Mouse (Mus musculus): Measurements from ENCODE around the gene Ap4b1. TPM values are rescaled to one million over a fixed set of nuclear protein-coding genes. Genes with fewer than 3 reads are reported as not detected.
"Not testable (repeated sequence)": the region's sequence is repeated elsewhere in the genome, so short reads cannot be mapped to it uniquely, and the experiment has no call there.

Ap4b1 gene
- polyA plus RNA-seq, 1 experiment from 2014 or later, result 21.7 TPM

- H3K9me3 ChIP-seq, result no peaks in the 10 kb centered on the region
- H3K9ac ChIP-seq, result no peak overlapping the region
- WGBS, result 70% methylated on average over 10 of the region's 10 CpGs
- peak overlapping the region; percentile 58 for H3K27ac ChIP-seq
- H3K36me3 ChIP-seq, result peaks cover 25% of the 10 kb centered on the region
- H3K27me3 ChIP-seq, result no peaks in the 10 kb centered on the region
- no peak overlapping the region for H3K4me2 ChIP-seq
- ATAC-seq (ENCODE audit: insufficient number of reproducible peaks, low FRiP score, low TSS enrichment, low read depth), result peak; percentile 78
- H3K4me3 ChIP-seq, result no peak overlapping the region
- H3K4me1 ChIP-seq, result no peaks in the 10 kb centered on the region
Measured at GRCm38 (mm10) chr3:103801631-103802531, 7.4 kb upstream of the Ap4b1 start.

- Histone ChIP-seq H3K27me3 (no peaks in the 10 kb centered on the region), H3K9ac (no peak overlapping the region), H3K4me2 (no peak overlapping the region), H3K4me1 (0 out of 2 replicates have a peak, but pooled peaks cover under 1% of the 10 kb centered on the region), H3K9me3 (no peaks in the 10 kb centered on the region), H3K36me3 (peaks cover 27% of the 10 kb centered on the region), H3K27ac (no peak overlapping the region), H3K4me3 (no peak overlapping the region)
- ATAC-seq (ENCODE audit: insufficient number of reproducible peaks, low FRiP score, low TSS enrichment, low read depth), result no peak
- WGBS, result 78% methylated on average over 8 of the region's 8 CpGs
Measured at GRCm38 (mm10) chr3:103802861-103803260, 6.5 kb upstream of the Ap4b1 start.

GRCm38 (mm10) chr3:103805671-103806070 is 3.6 kb upstream of the Ap4b1 start:
- Histone ChIP-seq H3K27me3 (no peaks in the 10 kb centered on the region), H3K9me3 (no peaks in the 10 kb centered on the region), H3K36me3 (peaks cover 27% of the 10 kb centered on the region), H3K27ac (no peak overlapping the region), H3K4me2 (no peak overlapping the region), H3K4me1 (peaks cover 9% of the 10 kb centered on the region; the same call in 1 of the 2 replicates), H3K4me3 (no peak overlapping the region), H3K9ac (no peak overlapping the region)
- ATAC-seq (ENCODE audit: insufficient number of reproducible peaks, low FRiP score, low TSS enrichment, low read depth), result no peak
- WGBS, result 80% methylated on average over 1 of the region's 1 CpGs

- 3% methylated on average over 14 of the region's 14 CpGs for WGBS
- Histone ChIP-seq H3K4me2 (peak overlapping the region; percentile 48), H3K4me3 (peak overlapping the region; percentile 78), H3K9ac (peak overlapping the region; percentile 65), H3K4me1 (peaks cover 9% of the 10 kb centered on the region; the same call in 1 of the 2 replicates), H3K36me3 (peaks cover 21% of the 10 kb centered on the region), H3K27me3 (no peaks in the 10 kb centered on the region), H3K27ac (peak overlapping the region; percentile 90), H3K9me3 (no peaks in the 10 kb centered on the region)
- ATAC-seq (ENCODE audit: insufficient number of reproducible peaks, low FRiP score, low TSS enrichment, low read depth), result 0 out of 2 replicates have a peak, but pooled peaks have one; percentile 26
Measured at GRCm38 (mm10) chr3:103809799-103810150, 455 bp downstream of the Ap4b1 start.

- WGBS, result 84% methylated on average over 6 of the region's 6 CpGs
- Histone ChIP-seq H3K4me3 (no peak overlapping the region), H3K36me3 (peaks cover 28% of the 10 kb centered on the region), H3K27me3 (no peaks in the 10 kb centered on the region), H3K4me1 (peaks cover 9% of the 10 kb centered on the region; the same call in 1 of the 2 replicates), H3K4me2 (no peak overlapping the region), H3K27ac (no peak overlapping the region), H3K9ac (no peak overlapping the region), H3K9me3 (no peaks in the 10 kb centered on the region)
- ATAC-seq (ENCODE audit: insufficient number of reproducible peaks, low FRiP score, low TSS enrichment, low read depth), result no peak
Measured at GRCm38 (mm10) chr3:103810967-103811366, 1.6 kb downstream of the Ap4b1 start.

- no peak for ATAC-seq (ENCODE audit: insufficient number of reproducible peaks, low FRiP score, low TSS enrichment, low read depth)
- H3K27me3 ChIP-seq, result no peaks in the 10 kb centered on the region
- H3K4me3 ChIP-seq, result no peak overlapping the region
- no peaks in the 10 kb centered on the region for H3K9me3 ChIP-seq
- H3K27ac ChIP-seq, result no peak overlapping the region
- peaks cover 9% of the 10 kb centered on the region for H3K36me3 ChIP-seq
- no peak overlapping the region for H3K4me2 ChIP-seq
- no peaks in the 10 kb centered on the region for H3K4me1 ChIP-seq
- H3K9ac ChIP-seq, result no peak overlapping the region
Measured at GRCm38 (mm10) chr3:103827548-103827947, 18.2 kb downstream of the Ap4b1 start.

- Histone ChIP-seq H3K4me2 (no peak overlapping the region), H3K9me3 (no peaks in the 10 kb centered on the region), H3K36me3 (no peaks in the 10 kb centered on the region), H3K27ac (no peak overlapping the region), H3K27me3 (no peaks in the 10 kb centered on the region), H3K9ac (no peak overlapping the region), H3K4me3 (no peak overlapping the region), H3K4me1 (no peaks in the 10 kb centered on the region)
- no peak for ATAC-seq (ENCODE audit: insufficient number of reproducible peaks, low FRiP score, low TSS enrichment, low read depth)
- 78% methylated on average over 3 of the region's 3 CpGs for WGBS
Measured at GRCm38 (mm10) chr3:103829036-103829435, 19.7 kb downstream of the Ap4b1 start.

GRCm38 (mm10) chr3:103830681-103831080 is 21.4 kb downstream of the Ap4b1 start:
- WGBS, result 57% methylated on average over 1 of the region's 1 CpGs
- ATAC-seq (ENCODE audit: insufficient number of reproducible peaks, low FRiP score, low TSS enrichment, low read depth), result not testable (repeated sequence)

GRCm38 (mm10) chr3:103831146-103831545 is 21.8 kb downstream of the Ap4b1 start:
- no peaks in the 10 kb centered on the region for H3K4me1 ChIP-seq
- no peaks in the 10 kb centered on the region for H3K27me3 ChIP-seq
- H3K9me3 ChIP-seq, result no peaks in the 10 kb centered on the region
- no peak overlapping the region for H3K4me2 ChIP-seq
- H3K9ac ChIP-seq, result no peak overlapping the region
- no peak overlapping the region for H3K4me3 ChIP-seq
- WGBS, result 65% methylated on average over 7 of the region's 7 CpGs
- H3K27ac ChIP-seq, result no peak overlapping the region
- no peak for ATAC-seq (ENCODE audit: insufficient number of reproducible peaks, low FRiP score, low TSS enrichment, low read depth)
- H3K36me3 ChIP-seq, result no peaks in the 10 kb centered on the region

More at GRCm38 (mm10) chr3:103830681-103831080, 21.4 kb downstream of the Ap4b1 start:
- not testable (repeated sequence) for H3K4me1 ChIP-seq, H3K9me3 ChIP-seq, H3K9ac ChIP-seq, H3K4me3 ChIP-seq, H3K27me3 ChIP-seq, H3K27ac ChIP-seq, H3K36me3 ChIP-seq, H3K4me2 ChIP-seq

GRCm38 (mm10) chr3:103832426-103832825 is 23.1 kb downstream of the Ap4b1 start, which contains the start of gene Bcl2l15:
Bcl2l15 (plus strand) TSS chr3:103832601.
- no peaks in the 10 kb centered on the region for H3K9me3 ChIP-seq
- H3K4me2 ChIP-seq, result no peak within 1 kb of the TSS
- H3K27ac ChIP-seq, result no peak within 1 kb of the TSS
- H3K36me3 ChIP-seq, result no peaks in the 10 kb centered on the region
- no peak for ATAC-seq (ENCODE audit: insufficient number of reproducible peaks, low FRiP score, low TSS enrichment, low read depth)
- H3K4me3 ChIP-seq, result no peak within 1 kb of the TSS
- H3K9ac ChIP-seq, result no peak within 1 kb of the TSS
- H3K4me1 ChIP-seq, result no peaks in the 10 kb centered on the region
- no peaks in the 10 kb centered on the region for H3K27me3 ChIP-seq

GRCm38 (mm10) chr3:103834001-103834400 is 24.7 kb downstream of the Ap4b1 start:
- Histone ChIP-seq H3K9ac (no peak overlapping the region), H3K4me1 (no peaks in the 10 kb centered on the region), H3K4me3 (no peak overlapping the region), H3K27me3 (no peaks in the 10 kb centered on the region), H3K36me3 (no peaks in the 10 kb centered on the region), H3K27ac (no peak overlapping the region), H3K9me3 (no peaks in the 10 kb centered on the region), H3K4me2 (no peak overlapping the region)
- WGBS, result 92% methylated on average over 2 of the region's 2 CpGs
- ATAC-seq (ENCODE audit: insufficient number of reproducible peaks, low FRiP score, low TSS enrichment, low read depth), result no peak

- ATAC-seq (ENCODE audit: insufficient number of reproducible peaks, low FRiP score, low TSS enrichment, low read depth), result no peak
- H3K4me3 ChIP-seq, result no peak overlapping the region
- H3K27me3 ChIP-seq, result no peaks in the 10 kb centered on the region
- no peaks in the 10 kb centered on the region for H3K9me3 ChIP-seq
- 63% methylated on average over 6 of the region's 6 CpGs for WGBS
- no peak overlapping the region for H3K4me2 ChIP-seq
- no peaks in the 10 kb centered on the region for H3K36me3 ChIP-seq
- no peaks in the 10 kb centered on the region for H3K4me1 ChIP-seq
- H3K9ac ChIP-seq, result no peak overlapping the region
- no peak overlapping the region for H3K27ac ChIP-seq
Measured at GRCm38 (mm10) chr3:103835272-103835950, 26.1 kb downstream of the Ap4b1 start.

Measured in limb, embryonic 15.5 days (tissue).